Comparison of ENCODE assay signal across 21 mouse cellular contexts in genomic region chr9:77466926-77467325, GRCm38 (mm10).
A peak's percentile ranks its signal among the peaks of the same experiment; 100 is the strongest.
DNase-seq lines count a peak whose midpoint lies in the region; ATAC-seq and TF ChIP-seq lines count a peak whose summit lies in the region.
"Had no signal": no experiment of that assay in that cellular context is flagged by ENCODE, and none has a peak within 500 bp of the region (broad histone marks: within the 10 kb centered on the region; RNA-seq: fewer than 3 reads in every experiment).

No protein-coding gene starts in this region.

- no peaks in the 10 kb centered on the region for H3K9me3 ChIP-seq in liver, embryonic 14.5 days (ENCODE audit: control insufficient read depth, low read length)
- H3K9me3 ChIP-seq in midbrain, embryonic 14.5 days (ENCODE audit: control insufficient read depth, low read length): no peaks in the 10 kb centered on the region
- H3K9me3 ChIP-seq: embryonic facial prominence, embryonic 10.5 days; forebrain, embryonic 12.5 days; hindbrain, embryonic 12.5 days; midbrain, embryonic 15.5 days; neural tube, embryonic 15.5 days; stomach, embryonic 15.5 days had no signal

- no peak for TF ChIP-seq EP300 in liver, embryonic 14.5 days (IDR thresholded peaks at IDR 0.05; ENCODE audit: low read depth)

- no peak overlapping the region for H3K4me2 ChIP-seq in liver, embryonic 14.5 days (ENCODE audit: low read depth)
- no peak overlapping the region for H3K4me2 ChIP-seq in midbrain, embryonic 14.5 days (ENCODE audit: low read length)
- H3K4me2 ChIP-seq: forebrain, embryonic 12.5 days; hindbrain, embryonic 12.5 days; midbrain, embryonic 15.5 days; neural tube, embryonic 15.5 days; stomach, embryonic 15.5 days had no signal

- H3K27me3 ChIP-seq in liver, embryonic 14.5 days (ENCODE audit: control insufficient read depth, insufficient read depth, low read length): no peaks in the 10 kb centered on the region
- no peaks in the 10 kb centered on the region for H3K27me3 ChIP-seq in midbrain, embryonic 14.5 days (ENCODE audit: control insufficient read depth, insufficient read depth, low read length)
- H3K27me3 ChIP-seq: forebrain, embryonic 12.5 days; hindbrain, embryonic 12.5 days; midbrain, embryonic 15.5 days; neural tube, embryonic 15.5 days; stomach, embryonic 15.5 days had no signal

- no peak overlapping the region for H3K27ac ChIP-seq in liver, embryonic 14.5 days
- H3K27ac ChIP-seq in midbrain, embryonic 14.5 days (replicated peaks; ENCODE audit: low read depth, low read length): no peak overlapping the region
- H3K27ac ChIP-seq: embryonic facial prominence, embryonic 10.5 days; forebrain, embryonic 12.5 days; hindbrain, embryonic 12.5 days; midbrain, embryonic 15.5 days; neural tube, embryonic 15.5 days; stomach, embryonic 15.5 days had no signal

- no peaks in the 10 kb centered on the region for H3K36me3 ChIP-seq in liver, embryonic 14.5 days (replicated peaks; ENCODE audit: control insufficient read depth, insufficient read depth, low read depth)
- H3K36me3 ChIP-seq in midbrain, embryonic 14.5 days (ENCODE audit: control insufficient read depth, insufficient read depth, low read length): no peaks in the 10 kb centered on the region
- H3K36me3 ChIP-seq: hindbrain, embryonic 12.5 days; midbrain, embryonic 15.5 days; neural tube, embryonic 15.5 days; stomach, embryonic 15.5 days had no signal

- peaks cover 3 to 5% of the 10 kb centered on the region in 2 experiments; a peak in 2 of 4 replicates for H3K4me1 ChIP-seq in liver, embryonic 14.5 days (replicated peaks; ENCODE audit: control insufficient read depth in 2 of 2, insufficient read depth in 2 of 2, low read length in 1 of 2)
- H3K4me1 ChIP-seq in midbrain, embryonic 14.5 days (ENCODE audit: control insufficient read depth, insufficient read depth, low read length): 0 out of 2 replicates have a peak, but pooled peaks cover 7% of the 10 kb centered on the region
- H3K4me1 ChIP-seq: stomach, embryonic 15.5 days had no signal

- no peak overlapping the region for H3K9ac ChIP-seq in liver, embryonic 14.5 days (replicated peaks)
- no peak overlapping the region for H3K9ac ChIP-seq in midbrain, embryonic 14.5 days (replicated peaks; ENCODE audit: low read length)
- H3K9ac ChIP-seq: forebrain, embryonic 12.5 days; hindbrain, embryonic 12.5 days; midbrain, embryonic 15.5 days; neural tube, embryonic 15.5 days; stomach, embryonic 15.5 days had no signal

- peak; percentile 35 for ATAC-seq in CD4-positive, CD25-positive, alpha-beta regulatory T cell, adult 4 months
- ATAC-seq in liver, embryonic 14.5 days (ENCODE audit: insufficient read depth): peak; percentile 51; the same call in 1 of the 2 replicates
- no peak for ATAC-seq in midbrain, embryonic 14.5 days (ENCODE audit: low FRiP score, low TSS enrichment)
- ATAC-seq: midbrain, embryonic 15.5 days had no signal

- H3K4me3 ChIP-seq in liver, embryonic 14.5 days (ENCODE audit: insufficient read depth in 1 of 2, low read depth in 2 of 2, low read length in 2 of 2): no peak overlapping the region
- no peak overlapping the region for H3K4me3 ChIP-seq in midbrain, embryonic 14.5 days (replicated peaks; ENCODE audit: low read depth, low read length)
- H3K4me3 ChIP-seq: embryonic facial prominence, embryonic 10.5 days; forebrain, embryonic 12.5 days; hindbrain, embryonic 12.5 days; midbrain, embryonic 15.5 days; myocyte; neural tube, embryonic 15.5 days; stomach, embryonic 15.5 days had no signal

- intact Hi-C loops in left cerebral cortex, postnatal 4 days (cut with DNase I): no loop called here

- no peak for TF ChIP-seq CTCF in liver, embryonic 14.5 days (IDR thresholded peaks at IDR 0.05; ENCODE audit: low read depth)

- WGBS in liver, embryonic 14.5 days (ENCODE audit: insufficient replicate concordance): 11% methylated on average over 5 of the region's 5 CpGs
- 83% methylated on average over 5 of the region's 5 CpGs for WGBS in midbrain, embryonic 14.5 days

- DNase-seq in CD4-positive helper T cell, adult 2 months (ENCODE audit: low read depth, low spot score): peak; percentile 35
- no peak for DNase-seq in liver, embryonic 14.5 days (ENCODE audit: low read depth in 3 of 3, low spot score in 3 of 3)
- DNase-seq in thymus, postnatal 10 days (ENCODE audit: low spot score in 2 of 2): peak; percentile 52 to 54
- no peak for DNase-seq in midbrain, embryonic 14.5 days
- no peak for DNase-seq in urinary bladder, postnatal 25 days (ENCODE audit: low spot score)
- no peak for DNase-seq in left cerebral cortex, postnatal 4 days
- DNase-seq: adrenal gland, postnatal 25 days; cerebellum, adult 2 months; heart, adult 11 months; kidney, postnatal 36 days; layer of hippocampus, adult 9-11 months; lung, postnatal 10 days; right cerebral cortex, postnatal 25 days had no signal

Comparison
In these comparisons a context has a peak if more than half of its experiments do, and no peak if none do; other contexts are left out.
1. DNase-seq: peak in CD4-positive helper T cell, adult 2 months (single experiment) and thymus, postnatal 10 days (2 of 2); none in liver, embryonic 14.5 days (0 of 3), midbrain, embryonic 14.5 days (single experiment), urinary bladder, postnatal 25 days (single experiment) and left cerebral cortex, postnatal 4 days (single experiment).